Mouse (Mus musculus) MEL (cell line): ENCODE data around the gene Muc13. TPM values are rescaled to one million over a fixed set of nuclear protein-coding genes. Genes with fewer than 3 reads are reported as not detected.

Experiments used
- DNase-seq: peaks from one replicate; pipeline ENCODE4 v3.0.0; 2011; ENCODE audit warnings: low read depth, low spot score
- H3K27ac ChIP-seq: 2 replicates; pipeline ENCODE4 v1.5.1; 2012; ENCODE audit warnings: low read depth, mild to moderate bottlenecking, control low read depth, low read length, moderate library complexity; ENCODE audit not compliant: control insufficient read depth
- H3K27me3 ChIP-seq, 2 experiments: fragments of 150-350 bp in 1 of 2; sonication (generic) in 1 of 2; 2 replicates each; pipeline ENCODE4 v1.6.1; 2012; ENCODE audit warnings: low read length in 2 of 2, mild to moderate bottlenecking in 2 of 2, improper control_type of control experiment in 1 of 2, moderate library complexity in 1 of 2; ENCODE audit not compliant: insufficient read depth in 2 of 2, control insufficient read depth in 1 of 2
- H3K36me3 ChIP-seq, 2 experiments: 2 replicates each; pipeline ENCODE4 v1.6.1; 2012 to 2014; ENCODE audit warnings: low read length in 2 of 2, improper control_type of control experiment in 1 of 2, inconsistent platforms in 1 of 2, mild to moderate bottlenecking in 1 of 2; ENCODE audit not compliant: insufficient read depth in 2 of 2, control insufficient read depth in 1 of 2
- H3K4me1 ChIP-seq, 2 experiments: fragments of 150-350 bp in 1 of 2; sonication (generic) in 1 of 2; 2 replicates each; pipeline ENCODE4 v1.6.1; 2012; ENCODE audit warnings: low read length in 2 of 2, improper control_type of control experiment in 1 of 2, mild to moderate bottlenecking in 1 of 2; ENCODE audit not compliant: insufficient read depth in 2 of 2, control insufficient read depth in 1 of 2
- H3K4me3 ChIP-seq, 2 experiments: fragments of 150-350 bp in 1 of 2; sonication (generic) in 1 of 2; 2 replicates each; pipeline ENCODE4 v1.5.1; 2012; ENCODE audit warnings: low read depth in 2 of 2, low read length in 2 of 2, mild to moderate bottlenecking in 2 of 2, moderate library complexity in 2 of 2, control low read depth in 1 of 2, improper control_type of control experiment in 1 of 2; ENCODE audit not compliant: control insufficient read depth in 1 of 2, insufficient read depth in 1 of 2
- H3K79me2 ChIP-seq: 2 replicates; pipeline ENCODE4 v1.6.1; 2012; ENCODE audit warnings: mild to moderate bottlenecking, low read length, moderate library complexity; ENCODE audit not compliant: control insufficient read depth, poor library complexity, insufficient read depth
- H3K9ac ChIP-seq: 2 replicates; pipeline ENCODE4 v1.6.1; 2012; ENCODE audit warnings: low read depth, mild to moderate bottlenecking, control low read depth, low read length, moderate library complexity; ENCODE audit not compliant: control insufficient read depth, poor library complexity, severe bottlenecking
- H3K9me3 ChIP-seq: fragments of 150-350 bp; sonication (generic); replicated peaks from 2 replicates; pipeline ENCODE4 v1.6.1; 2012; ENCODE audit warnings: mild to moderate bottlenecking, low read length, improper control_type of control experiment, moderate library complexity; ENCODE audit not compliant: insufficient read depth
- CTCF ChIP-seq, 3 experiments: IDR thresholded peaks in 2 of 3; conservative IDR thresholded peaks in 1 of 3; 2 replicates each; pipeline ENCODE4 v1.5.1; 2011 to 2012; ENCODE audit warnings: low read length in 3 of 3, low read depth in 2 of 3, mild to moderate bottlenecking in 2 of 3, improper control_type of control experiment in 1 of 3, inconsistent platforms in 1 of 3, mixed read lengths in 1 of 3, moderate library complexity in 1 of 3; ENCODE audit not compliant: control insufficient read depth in 1 of 3, insufficient read depth in 1 of 3, poor library complexity in 1 of 3, severe bottlenecking in 1 of 3
- ETS1 ChIP-seq: IDR thresholded peaks from 2 replicates; pipeline ENCODE4 v1.6.1; 2012; ENCODE audit warnings: low read depth, mild to moderate bottlenecking, inconsistent platforms, low read length, improper control_type of control experiment, moderate library complexity
- HCFC1 ChIP-seq: IDR thresholded peaks from 2 replicates; pipeline ENCODE4 v1.6.1; 2012; ENCODE audit warnings: low read depth, mild to moderate bottlenecking, inconsistent platforms, low read length, improper control_type of control experiment, moderate library complexity
- MAX ChIP-seq: IDR thresholded peaks from 2 replicates; pipeline ENCODE4 v1.6.1; 2011; ENCODE audit warnings: low read length, improper control_type of control experiment
- MAZ ChIP-seq: IDR thresholded peaks from 2 replicates; pipeline ENCODE4 v1.6.1; 2012; ENCODE audit warnings: low read depth, mild to moderate bottlenecking, inconsistent platforms, low read length, improper control_type of control experiment
- MXI1 ChIP-seq: IDR thresholded peaks from 2 replicates; pipeline ENCODE4 v1.6.1; 2011; ENCODE audit warnings: mild to moderate bottlenecking, low read depth, low read length, improper control_type of control experiment
- NRF1 ChIP-seq: IDR thresholded peaks from 2 replicates; pipeline ENCODE4 v1.6.1; 2014; ENCODE audit warnings: low read depth, mild to moderate bottlenecking, inconsistent platforms, low read length, improper control_type of control experiment, moderate library complexity; ENCODE audit not compliant: poor library complexity, insufficient read depth, severe bottlenecking
- POLR2A ChIP-seq, 2 experiments: IDR thresholded peaks; 2 replicates each; pipeline ENCODE4 v1.6.1; 2011 to 2012; ENCODE audit warnings: low read length in 2 of 2, mild to moderate bottlenecking in 2 of 2, control low read depth in 1 of 2, improper control_type of control experiment in 1 of 2, low read depth in 1 of 2, moderate library complexity in 1 of 2; ENCODE audit not compliant: control insufficient read depth in 1 of 2, insufficient read depth in 1 of 2, poor library complexity in 1 of 2
- POLR2AphosphoS2 ChIP-seq: IDR thresholded peaks from 2 replicates; pipeline ENCODE4 v1.6.1; 2011; ENCODE audit warnings: low read length, improper control_type of control experiment
- POLR2AphosphoS5 ChIP-seq: IDR thresholded peaks from 2 replicates; pipeline ENCODE4 v1.6.1; 2012; ENCODE audit warnings: low read depth, borderline replicate concordance, mild to moderate bottlenecking, inconsistent platforms, low read length, moderate library complexity, mixed read lengths
- RAD21 ChIP-seq: IDR thresholded peaks from 2 replicates; pipeline ENCODE4 v1.6.1; 2011; ENCODE audit warnings: mild to moderate bottlenecking, low read depth, low read length, improper control_type of control experiment
- SMC3 ChIP-seq: IDR thresholded peaks from 2 replicates; pipeline ENCODE4 v1.6.1; 2011; ENCODE audit warnings: low read depth, low read length, improper control_type of control experiment
- TBP ChIP-seq: IDR thresholded peaks from 2 replicates; pipeline ENCODE4 v1.8.0; 2011; ENCODE audit warnings: low read depth, low read length, improper control_type of control experiment
- TCF12 ChIP-seq: IDR thresholded peaks from 2 replicates; pipeline ENCODE4 v1.6.1; 2014; ENCODE audit warnings: low read depth, mild to moderate bottlenecking, inconsistent platforms, low read length, improper control_type of control experiment, moderate library complexity
- USF1 ChIP-seq: IDR thresholded peaks from 2 replicates; pipeline ENCODE4 v1.6.1; 2014; ENCODE audit warnings: low read depth, mild to moderate bottlenecking, inconsistent platforms, low read length, improper control_type of control experiment, moderate library complexity
- ZC3H11A ChIP-seq: IDR thresholded peaks from 2 replicates; pipeline ENCODE4 v1.6.1; 2012; ENCODE audit warnings: low read depth, mild to moderate bottlenecking, inconsistent platforms, low read length, improper control_type of control experiment
- ZMIZ1 ChIP-seq: IDR thresholded peaks from 2 replicates; pipeline ENCODE4 v1.6.1; 2012; ENCODE audit warnings: low read depth, mild to moderate bottlenecking, inconsistent platforms, low read length, improper control_type of control experiment, moderate library complexity
- polyA plus RNA-seq, 2 experiments: library from polyadenylated mRNA; stranded (reverse) in 1 of 2; unstranded in 1 of 2; fragments of >175 nt in 1 of 2; fragments of >200 nt in 1 of 2; gene quantifications; 2 replicates each; pipeline versions ENCODE4 v1.2.1 to v1.2.4; 2012; ENCODE audit warnings: low replicate concordance in 2 of 2, low read depth in 1 of 2; ENCODE audit not compliant: insufficient read length in 2 of 2, insufficient read depth in 1 of 2, missing spikeins in 1 of 2
- total RNA-seq: library from RNA; depleted of rRNA; stranded (reverse); fragments of 300-350 nt; gene quantifications from 2 replicates; pipeline ENCODE4 v1.2.3, GENCODE M21; 2012

Muc13 gene
- total and polyA plus RNA-seq, 3 experiments, result 59.5 to 129 TPM; not detected in 1

- TF ChIP-seq SMC3 (no peak), NRF1 (no peak), RAD21 (no peak), TBP (peak; percentile 85), POLR2AphosphoS5 (0 out of 2 replicates have a peak, but pooled peaks have one; percentile 8)
Measured at GRCm38 (mm10) chr16:33793846-33794791, at the start of gene Muc13 (continued).

GRCm38 (mm10) chr16:33744622-33745419 lies 49.0 kb upstream of the Muc13 start:
- DNase-seq, result peak; percentile 68
- Histone ChIP-seq H3K27me3 (no peaks in the 10 kb centered on the region), H3K36me3 (peaks cover 0 to 14% of the 10 kb centered on the region in 2 experiments; a peak in 2 of 4 replicates)
- TF ChIP-seq RAD21 (peak; percentile 73), CTCF (IDR thresholded peaks at IDR 0.05 in 2 of 3, conservative IDR thresholded peaks at IDR 0.05 in 1 of 3; ENCODE audit: control insufficient read depth in 1 of 3, insufficient read depth in 1 of 3, low read depth in 2 of 3, low read length in 3 of 3, poor library complexity in 1 of 3, severe bottlenecking in 1 of 3) (peak; percentile 19 to 73 (median 40); a peak in 4 of 6 replicates), TCF12 (no peak), SMC3 (peak; percentile 75), ZC3H11A (peak; percentile 77), MAZ (0 out of 2 replicates have a peak, but pooled peaks have one; percentile 77)
- TF ChIP-seq, all 39 proteins: peak for 5
- H3K9ac ChIP-seq, result no peak overlapping the region
- no peak overlapping the region for H3K27ac ChIP-seq
- no peak overlapping the region for H3K4me3 ChIP-seq
- H3K9me3 ChIP-seq, result no peaks in the 10 kb centered on the region
- no peaks in the 10 kb centered on the region for H3K79me2 ChIP-seq
- peaks cover 0 to 9% of the 10 kb centered on the region in 2 experiments; a peak in 2 of 4 replicates for H3K4me1 ChIP-seq

GRCm38 (mm10) chr16:33745457-33745856 lies 48.4 kb upstream of the Muc13 start:
- Histone ChIP-seq H3K27ac (no peak overlapping the region), H3K4me3 (no peak overlapping the region), H3K36me3 (peaks cover 0 to 14% of the 10 kb centered on the region in 2 experiments; a peak in 2 of 4 replicates), H3K9ac (no peak overlapping the region), H3K27me3 (no peaks in the 10 kb centered on the region), H3K4me1 (peaks cover 0 to 9% of the 10 kb centered on the region in 2 experiments; a peak in 2 of 4 replicates), H3K9me3 (no peaks in the 10 kb centered on the region), H3K79me2 (no peaks in the 10 kb centered on the region)
- no peak for DNase-seq
- no peak for TF ChIP-seq MAX
- TF ChIP-seq MXI1, result no peak
- TF ChIP-seq POLR2AphosphoS2, result no peak
- no peak for TF ChIP-seq ZMIZ1
- TF ChIP-seq HCFC1, result no peak
- TF ChIP-seq USF1, result no peak
- no peak for TF ChIP-seq ETS1
- no peak for TF ChIP-seq POLR2A (IDR thresholded peaks at IDR 0.05; ENCODE audit: control insufficient read depth in 1 of 2, insufficient read depth in 1 of 2, low read depth in 1 of 2, low read length in 2 of 2, poor library complexity in 1 of 2)
